Mouse (Mus musculus) lung, embryonic 14.5 days (tissue): ENCODE measurements around the gene Rflnb. TPM values are rescaled to one million over a fixed set of nuclear protein-coding genes. Genes with fewer than 3 reads are reported as not detected.

Experiments
- ATAC-seq: fragments of 200-750 bp; cut with Nextera tagmentation; 2 replicates; pipeline ENCODE4 v1.8.0; 2017; ENCODE audit warnings: mild to moderate bottlenecking, moderate TSS enrichment, moderate library complexity; ENCODE audit not compliant: insufficient read depth
- DNase-seq: peaks from one replicate; pipeline ENCODE4 v3.0.0-alpha.2; 2015
- H3K27ac ChIP-seq: fragments of 300-500 bp; sonication (generic); 2 replicates; pipeline ENCODE4 v1.5.1; 2014; ENCODE audit warnings: low read depth, mild to moderate bottlenecking, moderate library complexity
- H3K27me3 ChIP-seq: fragments of 300-500 bp; sonication (generic); 2 replicates; pipeline ENCODE4 v1.6.1; 2014; ENCODE audit warnings: low read length, control low read depth; ENCODE audit not compliant: insufficient read depth
- H3K36me3 ChIP-seq: fragments of 300-500 bp; sonication (generic); 2 replicates; pipeline ENCODE4 v1.6.1; 2014; ENCODE audit warnings: control low read depth; ENCODE audit not compliant: insufficient read depth
- H3K4me1 ChIP-seq: fragments of 300-500 bp; sonication (generic); 2 replicates; pipeline ENCODE4 v1.6.1; 2014; ENCODE audit warnings: antibody characterized with exemption, control low read depth; ENCODE audit not compliant: insufficient read depth
- H3K4me2 ChIP-seq: fragments of 300-500 bp; sonication (generic); 2 replicates; pipeline ENCODE4 v1.6.1; 2014; ENCODE audit warnings: mild to moderate bottlenecking
- H3K4me3 ChIP-seq: fragments of 300-500 bp; sonication (generic); 2 replicates; pipeline ENCODE4 v1.5.1; 2014; ENCODE audit warnings: low read depth, low read length
- H3K9ac ChIP-seq: fragments of 300-500 bp; sonication (generic); 2 replicates; pipeline ENCODE4 v1.6.1; 2014
- H3K9me3 ChIP-seq: fragments of 300-500 bp; sonication (generic); 2 replicates; pipeline ENCODE4 v1.6.1; 2016; ENCODE audit warnings: low read depth, low read length, control low read depth
- CTCF ChIP-seq: IDR thresholded peaks from 2 replicates; pipeline ENCODE4 v1.5.1; 2016; ENCODE audit warnings: antibody characterized with exemption, low read depth
- WGBS: fragments of 180-500 bp; shearing (Covaris S2); extraction: QIAGEN DNeasy Blood & Tissue Kit; methylation state at CpG from one replicate; pipeline ENCODE4 v1.1.7; 2014; 5-methylcytosine and 5-hydroxymethylcytosine counted together
- polyA plus RNA-seq: library from polyadenylated mRNA; unstranded; fragments of >200 nt; fragmentation: Nextera tagmentation; extraction: Ambion mirVana; gene quantifications from 2 replicates; pipeline ENCODE4 v1.2.1, GENCODE M21; 2014

The Rflnb gene
- polyA plus RNA-seq, 1 experiment from 2014 or later, result 51.0 TPM

DNA sequence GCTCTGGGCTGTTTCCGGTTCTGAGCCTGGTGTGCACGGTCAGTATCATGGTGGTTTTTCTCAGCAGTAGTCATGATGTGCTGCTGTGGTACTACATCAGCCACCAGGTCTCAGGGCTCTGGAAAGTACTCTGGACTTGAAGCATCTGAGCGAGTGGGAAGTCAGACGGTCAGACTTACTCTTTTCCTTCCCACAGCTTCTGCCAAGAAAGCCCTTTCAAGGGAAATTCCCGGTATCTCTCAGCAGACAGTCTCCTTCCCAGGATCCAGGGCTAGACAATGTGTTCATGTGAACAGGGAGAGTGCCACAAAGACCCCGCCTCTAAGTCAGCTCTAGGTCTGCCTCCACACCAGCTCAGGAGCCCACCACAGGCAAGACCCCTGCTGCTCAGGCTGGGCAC is 17.8 kb upstream of the Rflnb start:
- Histone ChIP-seq H3K27me3 (no peaks in the 10 kb centered on the region), H3K9ac (no peak overlapping the region), H3K4me1 (peaks cover 5% of the 10 kb centered on the region; the same call in 1 of the 2 replicates), H3K27ac (no peak overlapping the region), H3K4me2 (no peak overlapping the region), H3K4me3 (no peak overlapping the region), H3K36me3 (peaks cover 13% of the 10 kb centered on the region; the same call in 1 of the 2 replicates), H3K9me3 (no peaks in the 10 kb centered on the region)
- WGBS, result 72% methylated on average over 6 of the region's 6 CpGs
- no peak for TF ChIP-seq CTCF
- ATAC-seq (no peak), DNase-seq (no peak)

DNA sequence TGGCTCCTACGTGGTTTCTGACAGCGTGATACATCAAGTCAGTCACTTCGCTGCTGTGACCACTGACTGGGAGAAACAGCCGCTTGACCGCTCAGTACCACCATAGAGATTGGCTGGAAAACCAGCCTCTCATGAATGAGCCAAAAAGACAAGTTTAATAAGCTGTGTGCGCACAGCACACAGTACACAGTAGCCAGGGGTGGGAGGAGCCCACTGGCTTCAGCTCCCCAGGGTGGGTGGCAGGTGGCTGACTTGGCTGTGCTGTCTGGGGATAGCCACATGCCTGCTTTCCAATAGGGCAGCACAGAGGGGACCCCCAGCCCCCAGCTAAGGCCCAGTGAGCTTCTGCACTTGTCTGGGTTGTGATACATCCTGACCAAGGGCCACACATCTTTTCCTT is 16.9 kb upstream of the Rflnb start:
- H3K27ac ChIP-seq, result no peak overlapping the region
- H3K4me1 ChIP-seq, result peaks cover 5% of the 10 kb centered on the region; the same call in 1 of the 2 replicates
- H3K4me3 ChIP-seq, result no peak overlapping the region
- H3K36me3 ChIP-seq, result peaks cover 13% of the 10 kb centered on the region; the same call in 1 of the 2 replicates
- no peaks in the 10 kb centered on the region for H3K27me3 ChIP-seq
- H3K9me3 ChIP-seq, result no peaks in the 10 kb centered on the region
- no peak overlapping the region for H3K4me2 ChIP-seq
- no peak overlapping the region for H3K9ac ChIP-seq
- DNase-seq, result no peak
- no peak for TF ChIP-seq CTCF
- ATAC-seq, result no peak
- 65% methylated on average over 6 of the region's 6 CpGs for WGBS

DNA sequence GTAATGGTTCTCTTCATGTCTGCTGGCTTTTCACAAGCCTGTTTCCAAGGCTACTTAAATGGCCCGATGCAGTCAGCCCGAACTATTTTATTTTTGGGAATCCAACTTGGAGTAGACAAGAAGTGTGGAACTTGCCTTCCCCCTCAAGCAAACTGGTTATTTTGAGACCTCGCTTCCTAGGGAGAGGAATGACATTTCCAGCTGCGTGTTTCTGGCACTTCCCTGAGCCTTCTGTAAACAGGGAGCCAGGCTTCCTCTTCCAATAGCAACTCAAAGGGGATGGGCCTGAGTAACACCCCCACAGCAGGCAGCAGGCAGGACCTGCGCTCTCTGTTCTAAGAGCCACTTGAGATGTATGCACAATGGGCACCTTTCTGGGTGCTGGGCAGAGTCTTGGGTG is 15.3 kb upstream of the Rflnb start:
- DNase-seq, result peak; percentile 87
- peak; percentile 77; the same call in 1 of the 2 replicates for ATAC-seq
- peaks cover 13% of the 10 kb centered on the region; the same call in 1 of the 2 replicates for H3K36me3 ChIP-seq
- 11% methylated on average over 5 of the region's 5 CpGs for WGBS
- H3K4me2 ChIP-seq, result peak overlapping the region; percentile 23
- H3K4me1 ChIP-seq, result peaks cover 5% of the 10 kb centered on the region; the same call in 1 of the 2 replicates
- no peak overlapping the region for H3K4me3 ChIP-seq
- H3K27ac ChIP-seq, result peak overlapping the region; percentile 3
- TF ChIP-seq CTCF, result no peak
- H3K9ac ChIP-seq, result no peak overlapping the region
- H3K27me3 ChIP-seq, result no peaks in the 10 kb centered on the region
- H3K9me3 ChIP-seq, result no peaks in the 10 kb centered on the region

DNA sequence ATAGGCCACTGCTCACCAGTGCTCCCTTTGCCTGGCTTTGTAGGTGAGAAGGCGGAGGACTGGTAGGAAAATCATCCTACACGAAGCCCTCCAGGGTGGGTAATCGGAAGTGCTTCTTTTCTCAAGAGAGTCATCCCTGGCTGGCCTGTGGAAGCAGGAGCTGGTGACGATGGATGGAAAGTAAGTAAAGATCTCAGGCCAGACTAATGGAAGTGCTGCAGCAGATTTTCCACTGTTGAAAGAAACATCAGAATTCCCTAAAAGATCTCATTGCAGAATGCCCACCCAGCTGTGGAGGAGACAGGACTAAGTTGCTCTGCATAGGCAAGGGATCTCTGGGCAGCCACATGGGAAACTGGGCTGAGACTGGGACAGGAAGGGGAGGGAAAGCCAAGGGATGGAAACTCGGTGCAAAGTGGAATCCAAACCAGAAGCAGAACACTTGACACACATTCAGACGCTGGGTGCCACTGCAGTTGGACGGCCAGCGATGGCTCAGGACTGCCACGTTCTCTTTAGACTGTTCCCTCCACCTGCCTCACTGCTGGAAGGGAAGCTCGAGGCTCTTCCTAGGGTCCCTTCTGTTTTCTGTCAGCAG is 14.6 kb upstream of the Rflnb start:
- ATAC-seq (no peak), DNase-seq (no peak)
- H3K4me2 ChIP-seq, result no peak overlapping the region
- H3K27me3 ChIP-seq, result no peaks in the 10 kb centered on the region
- no peaks in the 10 kb centered on the region for H3K9me3 ChIP-seq
- 57% methylated on average over 10 of the region's 10 CpGs for WGBS
- H3K36me3 ChIP-seq, result peaks cover 13% of the 10 kb centered on the region; the same call in 1 of the 2 replicates
- no peak for TF ChIP-seq CTCF
- H3K9ac ChIP-seq, result no peak overlapping the region
- H3K27ac ChIP-seq, result no peak overlapping the region
- peaks cover 5% of the 10 kb centered on the region; the same call in 1 of the 2 replicates for H3K4me1 ChIP-seq
- no peak overlapping the region for H3K4me3 ChIP-seq

DNA sequence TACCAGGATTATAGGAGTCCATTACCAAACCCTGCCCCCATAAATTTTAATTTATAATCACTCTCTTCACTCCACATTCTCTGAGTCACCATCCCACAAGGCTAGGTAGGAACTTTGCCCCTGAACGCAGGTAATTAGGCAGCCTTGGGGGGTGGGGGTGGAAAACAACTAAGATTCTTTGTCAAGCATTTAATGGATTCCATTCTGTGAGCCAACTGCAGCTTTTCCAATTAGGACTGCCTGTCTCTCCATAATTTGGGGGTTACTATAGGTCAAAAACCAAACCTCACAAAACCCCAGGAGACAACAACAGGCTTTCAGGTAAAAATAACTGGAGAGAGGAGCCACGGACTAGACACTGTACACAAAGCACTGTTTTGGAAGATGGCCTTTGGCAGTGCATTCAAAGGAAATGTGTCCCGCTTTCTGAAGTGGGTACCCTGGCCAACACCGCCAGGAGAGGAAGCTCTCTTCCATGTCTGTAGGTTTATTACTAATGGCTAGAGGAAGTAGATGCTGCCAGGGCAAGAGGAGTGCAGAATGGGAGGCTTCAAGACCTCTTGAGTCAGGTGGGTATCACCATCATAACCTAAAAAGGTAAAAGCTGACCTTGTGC is 13.3 kb upstream of the Rflnb start:
- Histone ChIP-seq H3K4me1 (peaks cover 5% of the 10 kb centered on the region; the same call in 1 of the 2 replicates), H3K27ac (no peak overlapping the region), H3K27me3 (no peaks in the 10 kb centered on the region), H3K36me3 (peaks cover 7% of the 10 kb centered on the region; the same call in 1 of the 2 replicates), H3K9ac (no peak overlapping the region), H3K9me3 (no peaks in the 10 kb centered on the region), H3K4me2 (no peak overlapping the region), H3K4me3 (no peak overlapping the region)
- no peak for TF ChIP-seq CTCF
- DNase-seq (no peak), ATAC-seq (no peak)
- 81% methylated on average over 4 of the region's 4 CpGs for WGBS

DNA sequence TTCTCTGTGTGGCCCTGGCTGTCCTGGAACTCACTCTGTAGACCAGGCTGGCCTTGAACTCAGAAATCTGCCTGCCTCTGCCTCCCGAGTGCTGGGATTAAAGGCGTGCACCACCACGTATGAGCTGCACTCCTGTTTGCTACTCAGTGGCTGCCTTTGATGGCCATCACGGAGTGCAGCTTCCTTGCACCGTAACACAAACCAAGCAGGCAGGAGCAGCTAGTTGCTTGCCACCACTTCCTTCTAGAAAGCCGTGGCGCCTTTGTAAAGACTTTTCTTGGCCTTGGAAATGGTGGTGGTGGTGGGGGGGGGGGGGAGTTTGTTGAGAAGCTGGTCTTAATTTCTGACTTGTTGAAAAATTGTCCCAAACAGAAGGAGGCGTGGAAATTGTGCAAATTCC is 12.5 kb upstream of the Rflnb start:
- WGBS, result 83% methylated on average over 8 of the region's 8 CpGs
- H3K36me3 ChIP-seq, result peaks cover 2% of the 10 kb centered on the region; the same call in 1 of the 2 replicates

DNA sequence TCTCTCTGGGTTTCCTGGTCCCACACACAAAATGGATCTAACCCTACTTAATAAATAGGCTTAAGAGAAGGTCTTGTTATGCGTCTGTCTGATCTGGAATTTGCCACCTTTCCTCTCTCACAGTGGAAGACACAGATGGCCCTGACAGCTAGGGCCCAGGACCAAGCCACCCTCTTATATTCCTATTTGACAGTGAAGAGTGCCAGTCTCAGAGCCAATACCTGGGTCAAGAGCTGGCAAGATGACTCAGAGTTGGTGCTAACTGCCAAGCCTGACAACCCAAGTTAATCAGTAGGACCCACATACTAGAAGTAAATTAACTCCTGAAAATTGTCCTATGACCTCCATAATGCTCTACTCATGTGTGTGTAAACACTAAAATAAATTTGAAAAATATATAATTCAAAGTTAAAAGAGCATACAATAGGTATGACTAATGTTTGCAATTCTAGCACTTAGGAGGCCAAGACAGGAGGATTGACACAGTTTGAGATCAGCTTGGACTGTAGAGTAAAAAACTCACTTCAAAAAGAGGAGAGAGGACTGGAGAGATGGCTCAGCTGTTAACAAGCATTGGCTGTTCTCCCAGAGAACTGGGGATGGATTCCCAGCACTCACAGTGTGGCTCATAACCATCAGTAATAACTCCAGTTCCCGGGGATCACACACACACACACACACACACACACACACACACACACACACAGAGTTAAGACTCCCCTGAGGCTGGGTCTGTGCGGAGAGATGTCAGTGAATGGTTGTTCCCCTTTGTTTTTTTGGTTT is 11.9 kb upstream of the Rflnb start:
- Histone ChIP-seq H3K36me3 (no peaks in the 10 kb centered on the region), H3K27me3 (no peaks in the 10 kb centered on the region), H3K9ac (no peak overlapping the region), H3K27ac (no peak overlapping the region), H3K4me1 (peaks cover 5% of the 10 kb centered on the region; the same call in 1 of the 2 replicates), H3K4me2 (no peak overlapping the region), H3K4me3 (no peak overlapping the region), H3K9me3 (no peaks in the 10 kb centered on the region)
- WGBS, result 86% methylated on average over 3 of the region's 3 CpGs
- TF ChIP-seq CTCF, result no peak
- DNase-seq (no peak), ATAC-seq (no peak)

More for the DNA sequence above, 12.5 kb upstream of the Rflnb start:
- H3K27ac ChIP-seq, result no peak overlapping the region
- no peak overlapping the region for H3K9ac ChIP-seq
- ATAC-seq (no peak), DNase-seq (no peak)
- no peak overlapping the region for H3K4me2 ChIP-seq
- no peak for TF ChIP-seq CTCF
- no peaks in the 10 kb centered on the region for H3K9me3 ChIP-seq
- no peaks in the 10 kb centered on the region for H3K27me3 ChIP-seq
- peaks cover 5% of the 10 kb centered on the region; the same call in 1 of the 2 replicates for H3K4me1 ChIP-seq
- no peak overlapping the region for H3K4me3 ChIP-seq
